Mouse (Mus musculus) erythroid progenitor cell, adult 5-6 weeks (primary cell): ENCODE results near the gene Rara. TPM values are rescaled to one million over a fixed set of nuclear protein-coding genes. Genes with fewer than 3 reads are reported as not detected.

Experiments
- total RNA-seq, 2 experiments: library from RNA; stranded (forward) in 1 of 2; stranded (reverse) in 1 of 2; fragments of 150-400 nt in 1 of 2; fragments of 186-747, 209-891 nt in 1 of 2; gene quantifications; 2 replicates each; pipeline versions ENCODE4 v1.2.3 to v1.2.4; 2015 to 2017; ENCODE audit warnings: low replicate concordance in 2 of 2

Rara gene
- total RNA-seq, 2 experiments from 2014 or later, result 1.4 to 18.4 TPM

Other genes with a start within 250 kb of the Rara start
- 28.1 and 30.3 TPM in 2 replicates for gene Psmd3, start 245.3 kb upstream of the Rara start, total RNA-seq (2015; ENCODE audit: low replicate concordance)
- gene Psmd3, start 245.3 kb upstream of the Rara start, total RNA-seq (2017; ENCODE audit: low replicate concordance), result 23.6 and 30.7 TPM in 2 replicates
- not detected in 2 replicates for gene Csf3, start 226.6 kb upstream of the Rara start, total RNA-seq (2015; ENCODE audit: low replicate concordance)
- gene Csf3, start 226.6 kb upstream of the Rara start, total RNA-seq (2017; ENCODE audit: low replicate concordance), result not detected in 2 replicates
- gene Med24, start 198.4 kb upstream of the Rara start, total RNA-seq (2015; ENCODE audit: low replicate concordance), result 30.6 and 57.7 TPM in 2 replicates
- 14.7 and 25.0 TPM in 2 replicates for gene Med24, start 198.4 kb upstream of the Rara start, total RNA-seq (2017; ENCODE audit: low replicate concordance)
- 8.6 and 13.8 TPM in 2 replicates for gene Thra, start 187.2 kb upstream of the Rara start, total RNA-seq (2015; ENCODE audit: low replicate concordance)
- 3.3 and 8.0 TPM in 2 replicates for gene Thra, start 187.2 kb upstream of the Rara start, total RNA-seq (2017; ENCODE audit: low replicate concordance)
- not detected in 2 replicates for gene Nr1d1, start 152.5 kb upstream of the Rara start, total RNA-seq (2015; ENCODE audit: low replicate concordance)
- not detected in 2 replicates for gene Nr1d1, start 152.5 kb upstream of the Rara start, total RNA-seq (2017; ENCODE audit: low replicate concordance)
- 43.6 and 44.7 TPM in 2 replicates for gene Msl1, start 132.3 kb upstream of the Rara start, total RNA-seq (2015; ENCODE audit: low replicate concordance)
- 29.5 and 35.5 TPM in 2 replicates for gene Msl1, start 132.3 kb upstream of the Rara start, total RNA-seq (2017; ENCODE audit: low replicate concordance)
- gene Casc3, start 122.9 kb upstream of the Rara start, total RNA-seq (2015; ENCODE audit: low replicate concordance), result 41.8 and 60.4 TPM in 2 replicates
- gene Casc3, start 122.9 kb upstream of the Rara start, total RNA-seq (2017; ENCODE audit: low replicate concordance), result 59.2 and 92.7 TPM in 2 replicates
- 6.7 TPM in 1 of 2 replicates, not detected in the other for gene Rapgefl1, start 91.0 kb upstream of the Rara start, total RNA-seq (2015; ENCODE audit: low replicate concordance)
- 1.5 TPM in 1 of 2 replicates, not detected in the other for gene Rapgefl1, start 91.0 kb upstream of the Rara start, total RNA-seq (2017; ENCODE audit: low replicate concordance)
- gene Wipf2, start 64.2 kb upstream of the Rara start, total RNA-seq (2015; ENCODE audit: low replicate concordance), result 15.1 and 36.0 TPM in 2 replicates
- 8.2 and 8.9 TPM in 2 replicates for gene Wipf2, start 64.2 kb upstream of the Rara start, total RNA-seq (2017; ENCODE audit: low replicate concordance)
- 72.4 and 84.3 TPM in 2 replicates for gene Cdc6, start 20.0 kb upstream of the Rara start, total RNA-seq (2015; ENCODE audit: low replicate concordance)
- gene Cdc6, start 20.0 kb upstream of the Rara start, total RNA-seq (2017; ENCODE audit: low replicate concordance), result 96.1 and 116 TPM in 2 replicates
- gene Gjd3, start 55.2 kb downstream of the Rara start, total RNA-seq (2015; ENCODE audit: low replicate concordance), result not detected in 2 replicates
- gene Gjd3, start 55.2 kb downstream of the Rara start, total RNA-seq (2017; ENCODE audit: low replicate concordance), result not detected in 2 replicates
- 1,106 and 1,185 TPM in 2 replicates for gene Top2a, start 96.4 kb downstream of the Rara start, total RNA-seq (2015; ENCODE audit: low replicate concordance)
- gene Top2a, start 96.4 kb downstream of the Rara start, total RNA-seq (2017; ENCODE audit: low replicate concordance), result 1,820 and 2,303 TPM in 2 replicates
- gene Igfbp4, start 113.4 kb downstream of the Rara start, total RNA-seq (2015; ENCODE audit: low replicate concordance), result 12.2 and 25.2 TPM in 2 replicates
- 5.8 and 8.1 TPM in 2 replicates for gene Igfbp4, start 113.4 kb downstream of the Rara start, total RNA-seq (2017; ENCODE audit: low replicate concordance)
- not detected in 2 replicates for gene Tns4, start 161.5 kb downstream of the Rara start, total RNA-seq (2015; ENCODE audit: low replicate concordance)
- gene Tns4, start 161.5 kb downstream of the Rara start, total RNA-seq (2017; ENCODE audit: low replicate concordance), result 2.6 and 3.1 TPM in 2 replicates
- 1.4 and 8.0 TPM in 2 replicates for gene Ccr7, start 227.3 kb downstream of the Rara start, total RNA-seq (2015; ENCODE audit: low replicate concordance)
- gene Ccr7, start 227.3 kb downstream of the Rara start, total RNA-seq (2017; ENCODE audit: low replicate concordance), result 1.3 and 2.0 TPM in 2 replicates